In the genomic region with DNA sequence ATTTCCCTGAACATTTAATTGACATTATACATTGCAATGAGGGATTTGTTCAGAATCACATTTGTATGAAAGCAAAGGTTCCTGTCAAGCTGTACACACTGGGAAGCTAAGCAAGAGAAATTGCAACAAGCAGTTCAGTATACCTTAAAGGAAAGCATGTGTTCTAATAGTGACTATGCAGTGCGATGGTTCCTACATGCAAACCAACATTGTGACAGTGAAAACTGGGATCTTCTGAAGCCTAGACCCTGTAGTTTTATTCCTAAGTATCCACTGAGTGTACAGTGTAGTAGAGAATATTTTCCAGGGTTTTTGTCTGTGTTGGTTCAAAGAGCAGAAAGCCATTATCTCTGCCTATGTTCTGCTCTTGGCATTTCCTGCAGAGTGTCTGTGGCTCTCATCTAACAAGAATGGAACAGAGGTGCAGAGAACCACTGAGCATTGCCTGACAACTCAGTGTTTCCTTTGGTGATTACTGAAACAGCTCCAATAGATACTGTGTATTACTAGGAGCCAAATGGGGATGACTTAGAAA, we compare ENCODE assay signal across 18 mouse cellular contexts.
"Had no signal": no experiment of that assay in that cellular context is flagged by ENCODE, and none has a peak within 500 bp of the region (broad histone marks: within the 10 kb centered on the region; RNA-seq: fewer than 3 reads in every experiment).

No protein-coding gene starts in this region.

- H3K27me3 ChIP-seq: kidney, embryonic 15.5 days; liver, embryonic 13.5 days; neural tube, embryonic 12.5 days; neural tube, embryonic 15.5 days had no signal

- H3K36me3 ChIP-seq: kidney, embryonic 15.5 days; liver, embryonic 13.5 days; neural tube, embryonic 12.5 days; neural tube, embryonic 15.5 days had no signal

- H3K4me2 ChIP-seq: kidney, embryonic 15.5 days; liver, embryonic 13.5 days; neural tube, embryonic 12.5 days; neural tube, embryonic 15.5 days had no signal

- H3K9ac ChIP-seq: kidney, embryonic 15.5 days; liver, embryonic 13.5 days; neural tube, embryonic 12.5 days; neural tube, embryonic 15.5 days had no signal

- DNase-seq: kidney, postnatal 10 days; kidney, postnatal 36 days; layer of hippocampus, postnatal 36 days; liver, embryonic 13.5 days; lung, adult 2 months; lung, postnatal 14 days; lung, postnatal 4 days; right cerebral cortex, adult 18-20 months; right cerebral cortex, postnatal 14 days; right cerebral cortex, postnatal 4 days; thymus, adult 2 months; thymus, postnatal 14 days; thymus, postnatal 4 days had no signal

- H3K4me1 ChIP-seq: kidney, embryonic 15.5 days; liver, embryonic 13.5 days; neural tube, embryonic 12.5 days had no signal

- H3K4me3 ChIP-seq: kidney, embryonic 15.5 days; left cerebral cortex, adult 2 months; liver, embryonic 13.5 days; neural tube, embryonic 12.5 days; neural tube, embryonic 15.5 days had no signal

- H3K27ac ChIP-seq: kidney, embryonic 15.5 days; left cerebral cortex, adult 2 months; liver, embryonic 13.5 days; neural tube, embryonic 12.5 days; neural tube, embryonic 15.5 days; stomach, postnatal 0 days had no signal

- H3K9me3 ChIP-seq: kidney, embryonic 15.5 days; liver, embryonic 13.5 days; neural tube, embryonic 12.5 days; neural tube, embryonic 15.5 days had no signal
